Mouse (Mus musculus) cerebral cortex, adult 2 months (tissue): ENCODE data around the gene Cep19.

Experiments used
- WGBS: fragments of 180-500 bp; shearing (Covaris S2); methylation state at CpG from one replicate; pipeline ENCODE4 v1.1.7; 2018; 5-methylcytosine and 5-hydroxymethylcytosine counted together

The Cep19 gene

GRCm38 (mm10) chr16:32099638-32100150, at the start of gene Cep19, which contains the start of gene Pigx:
TSS of gene Cep19 (plus strand) at chr16:32099800.
TSS of gene Pigx (minus strand) at chr16:32099740.
- under 1% methylated on average over 34 of the region's 34 CpGs for WGBS

- WGBS: 83% methylated on average over 5 of the region's 5 CpGs
These were observed 40.8 kb upstream of the Cep19 start for GRCm38 (mm10) chr16:32058817-32059216.

GRCm38 (mm10) chr16:32059840-32060523, 39.6 kb upstream of the Cep19 start:
- WGBS: 50% methylated on average over 6 of the region's 6 CpGs

DNA sequence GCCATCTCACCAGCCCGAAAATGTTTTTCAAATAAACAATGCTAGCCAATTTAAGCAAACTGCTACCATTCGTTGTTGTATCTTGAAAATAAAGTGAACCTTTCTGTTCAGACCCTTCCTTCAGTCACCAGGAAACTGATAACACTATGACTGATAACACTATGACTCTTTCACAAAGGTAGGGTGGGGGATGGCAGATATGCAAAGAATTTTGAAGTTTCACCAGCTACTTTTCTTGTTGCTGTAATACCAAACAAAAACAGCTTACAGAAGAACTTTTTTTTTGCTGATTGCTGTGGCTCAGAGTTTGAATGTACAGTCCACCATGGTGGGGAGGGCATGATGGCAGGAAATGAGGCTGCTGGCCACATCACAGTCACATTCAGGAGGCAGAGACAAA, 37.4 kb upstream of the Cep19 start:
- WGBS: 76% methylated on average over 2 of the region's 2 CpGs

DNA sequence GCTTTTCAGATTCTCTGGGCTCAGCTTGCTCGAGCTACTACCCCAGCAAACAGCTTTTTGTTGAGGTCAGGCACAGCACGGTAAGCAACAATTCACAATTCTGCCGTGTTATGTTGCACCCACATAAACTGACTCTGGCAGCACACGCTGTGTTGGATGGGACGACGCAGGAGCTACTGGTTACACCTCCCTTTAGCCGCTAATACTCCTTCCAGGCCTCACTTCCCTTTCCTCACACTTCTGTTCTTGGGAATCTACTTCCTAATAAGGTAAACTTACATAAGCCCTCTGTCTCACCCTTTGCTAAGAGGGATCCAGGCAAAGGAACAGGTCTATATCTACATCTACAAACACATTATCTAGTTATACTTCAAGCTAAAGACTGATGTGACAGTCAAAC, 35.7 kb upstream of the Cep19 start:
- WGBS: 47% methylated on average over 7 of the region's 7 CpGs

- WGBS: 91% methylated on average over 1 of the region's 1 CpGs
These were observed 32.7 kb upstream of the Cep19 start for GRCm38 (mm10) chr16:32066899-32067298.

GRCm38 (mm10) chr16:32068389-32069300, 31.0 kb upstream of the Cep19 start:
- WGBS: 69% methylated on average over 12 of the region's 12 CpGs

DNA sequence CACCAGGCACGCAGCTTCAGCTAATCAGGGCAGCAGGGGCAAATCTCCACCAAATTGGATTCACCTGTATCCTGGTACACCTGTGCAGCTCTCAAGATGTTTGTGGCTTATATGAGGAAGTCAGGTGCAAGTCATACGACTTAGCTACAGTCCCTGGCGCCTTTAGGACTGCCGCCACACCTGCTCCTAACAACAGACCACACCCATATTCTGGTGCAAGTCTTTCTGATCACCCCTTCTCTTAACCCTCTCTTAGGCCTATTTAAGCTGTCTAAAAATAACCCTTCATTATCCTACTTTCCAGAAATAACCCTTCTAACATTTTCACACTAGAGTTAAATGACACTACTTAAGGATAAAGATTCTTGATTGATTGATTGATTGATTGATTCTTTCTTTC, 29.5 kb upstream of the Cep19 start:
- WGBS: 82% methylated on average over 4 of the region's 4 CpGs

DNA sequence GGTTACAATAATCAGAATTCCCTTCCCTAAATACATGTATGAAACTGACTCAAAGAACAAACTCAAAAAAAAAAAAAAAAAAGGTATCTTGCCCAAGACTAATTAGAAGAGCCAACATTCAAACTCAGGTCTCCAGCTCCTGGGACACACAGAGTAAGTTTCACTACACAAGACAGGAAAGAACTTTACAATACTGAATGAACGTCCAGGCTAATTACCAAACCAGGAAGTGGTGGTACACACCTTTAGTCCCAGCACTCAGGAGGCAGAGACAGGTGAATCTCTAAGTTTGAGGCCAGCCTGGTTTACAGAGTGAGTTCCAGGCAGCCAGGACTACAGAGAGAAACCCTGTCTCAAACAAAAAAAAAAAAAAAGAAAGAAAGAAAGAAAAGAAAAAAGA, 23.8 kb upstream of the Cep19 start:
- 56% methylated on average over 1 of the region's 1 CpGs for WGBS

- WGBS: 46% methylated on average over 3 of the region's 3 CpGs
These were observed 23.2 kb upstream of the Cep19 start for GRCm38 (mm10) chr16:32076406-32076805.

DNA sequence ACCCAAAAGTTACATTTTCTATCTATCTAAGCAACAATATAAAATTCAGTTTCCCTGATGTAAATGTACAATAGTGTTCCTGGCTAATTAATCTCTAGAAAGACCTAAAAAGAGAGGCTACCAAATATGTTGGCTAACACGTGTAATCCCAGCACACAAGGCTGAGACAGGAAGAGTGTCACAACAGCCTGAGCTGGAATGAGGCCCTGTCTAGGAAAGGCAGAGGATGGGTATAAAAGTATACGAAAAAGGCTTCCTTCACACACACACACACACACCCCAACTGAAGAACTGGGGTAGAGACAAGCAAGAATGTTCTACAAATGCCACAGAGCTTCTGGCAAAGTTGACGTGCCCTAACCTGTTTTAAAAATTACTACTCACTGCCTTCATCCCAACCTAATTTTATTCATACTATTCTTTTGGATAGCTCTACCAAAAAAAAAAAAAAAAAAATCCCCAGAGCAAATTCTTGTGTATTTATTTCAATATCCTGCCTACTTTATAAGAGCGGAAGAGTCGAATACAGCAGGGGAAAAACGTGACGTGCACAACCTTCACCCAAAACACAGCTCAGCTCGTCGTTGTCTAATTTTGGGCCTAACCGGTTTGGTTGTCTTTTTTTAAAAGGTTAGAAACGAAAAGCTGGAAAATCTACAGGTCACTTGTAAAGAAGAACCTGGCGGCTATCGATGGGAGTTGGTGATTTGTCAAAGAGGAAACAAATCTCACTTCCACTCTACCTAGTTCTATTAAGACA, 21.8 kb upstream of the Cep19 start:
- WGBS: 9% methylated on average over 13 of the region's 13 CpGs

GRCm38 (mm10) chr16:32078408-32078990, 21.1 kb upstream of the Cep19 start:
- WGBS: under 1% methylated on average over 30 of the region's 30 CpGs

GRCm38 (mm10) chr16:32078991-32079511, 20.5 kb upstream of the Cep19 start, which contains the start of gene Pak2:
TSS of gene Pak2 (minus strand) at chr16:32079342.
- under 1% methylated on average over 59 of the region's 60 CpGs for WGBS

DNA sequence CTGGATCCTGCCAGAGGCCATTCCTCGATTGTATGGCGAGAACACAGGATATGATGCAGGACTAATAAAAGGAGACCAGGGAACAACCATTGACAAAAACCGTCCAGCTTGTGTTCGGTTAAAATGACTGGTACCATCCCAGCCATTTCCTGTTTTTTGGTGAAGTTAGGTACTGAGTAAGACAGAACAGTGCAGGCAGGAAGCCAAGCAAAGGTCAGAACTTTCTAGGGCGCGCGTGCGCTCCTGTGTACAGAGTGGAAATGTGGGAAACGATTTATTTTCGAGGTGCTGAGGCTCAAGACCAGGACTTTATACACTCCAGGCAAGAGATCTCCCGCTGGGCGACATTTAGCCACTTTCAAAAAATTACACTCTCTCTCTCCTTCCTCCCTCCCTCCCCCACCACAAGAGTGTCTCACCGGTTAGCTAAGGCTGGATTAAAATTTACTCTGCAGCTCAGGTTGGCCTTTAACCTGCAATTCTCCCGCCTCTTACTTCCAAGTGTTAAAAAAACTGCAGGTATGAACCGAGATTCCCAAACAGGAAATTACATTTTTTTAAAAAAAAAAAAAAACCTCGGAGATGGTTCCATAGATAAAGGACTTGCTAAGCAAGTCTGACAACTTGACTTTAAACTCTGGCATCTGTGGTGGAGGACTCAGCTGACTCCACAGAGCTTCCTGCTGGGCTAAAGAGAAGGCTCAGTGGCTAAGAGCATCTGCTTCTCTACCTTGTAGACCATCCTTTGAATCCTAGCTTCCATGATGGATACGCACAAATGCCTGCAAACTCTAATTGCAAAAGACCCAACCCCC, 11.8 kb upstream of the Cep19 start:
- WGBS: 76% methylated on average over 17 of the region's 17 CpGs

DNA sequence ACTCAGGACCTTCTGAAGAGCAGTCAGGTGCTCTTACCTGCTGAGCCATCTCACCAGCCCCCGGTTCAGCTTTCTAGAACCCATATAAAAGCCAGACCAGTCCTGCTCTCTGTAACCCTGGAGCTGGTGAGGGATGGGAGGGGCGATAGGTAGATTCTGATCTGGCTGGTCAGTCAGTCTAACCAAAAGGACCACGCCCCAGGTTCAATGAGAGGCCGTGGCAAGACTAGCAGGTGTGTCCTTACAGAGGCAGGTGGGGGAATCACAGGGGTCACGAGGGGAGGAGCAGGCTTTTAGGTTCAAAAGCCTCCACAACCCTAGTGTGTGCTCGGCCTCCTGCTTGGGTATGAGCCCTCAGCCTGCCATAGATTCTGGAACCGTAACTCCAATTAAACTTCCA, 8.1 kb upstream of the Cep19 start:
- WGBS: 95% methylated on average over 7 of the region's 7 CpGs

DNA sequence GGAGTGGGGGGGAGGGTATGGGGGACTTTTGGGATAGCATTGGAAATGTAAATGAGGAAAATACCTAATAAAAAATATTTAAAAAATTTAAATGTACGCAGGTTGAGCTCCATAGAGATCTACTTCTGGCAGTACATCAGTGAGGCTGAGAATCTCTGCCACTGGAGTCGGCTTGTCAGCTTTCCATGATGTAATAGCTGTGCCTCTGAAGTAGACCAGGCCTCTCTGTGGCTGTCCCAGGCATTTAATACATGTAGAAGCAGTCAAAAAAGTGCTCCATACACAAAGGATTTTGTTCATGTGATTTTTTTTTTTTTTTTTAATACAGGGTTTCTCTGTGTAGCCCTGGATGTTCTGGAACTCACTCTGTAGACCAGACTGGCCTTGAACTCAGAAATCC, 1.8 kb upstream of the Cep19 start:
- WGBS: 90% methylated on average over 2 of the region's 2 CpGs

DNA sequence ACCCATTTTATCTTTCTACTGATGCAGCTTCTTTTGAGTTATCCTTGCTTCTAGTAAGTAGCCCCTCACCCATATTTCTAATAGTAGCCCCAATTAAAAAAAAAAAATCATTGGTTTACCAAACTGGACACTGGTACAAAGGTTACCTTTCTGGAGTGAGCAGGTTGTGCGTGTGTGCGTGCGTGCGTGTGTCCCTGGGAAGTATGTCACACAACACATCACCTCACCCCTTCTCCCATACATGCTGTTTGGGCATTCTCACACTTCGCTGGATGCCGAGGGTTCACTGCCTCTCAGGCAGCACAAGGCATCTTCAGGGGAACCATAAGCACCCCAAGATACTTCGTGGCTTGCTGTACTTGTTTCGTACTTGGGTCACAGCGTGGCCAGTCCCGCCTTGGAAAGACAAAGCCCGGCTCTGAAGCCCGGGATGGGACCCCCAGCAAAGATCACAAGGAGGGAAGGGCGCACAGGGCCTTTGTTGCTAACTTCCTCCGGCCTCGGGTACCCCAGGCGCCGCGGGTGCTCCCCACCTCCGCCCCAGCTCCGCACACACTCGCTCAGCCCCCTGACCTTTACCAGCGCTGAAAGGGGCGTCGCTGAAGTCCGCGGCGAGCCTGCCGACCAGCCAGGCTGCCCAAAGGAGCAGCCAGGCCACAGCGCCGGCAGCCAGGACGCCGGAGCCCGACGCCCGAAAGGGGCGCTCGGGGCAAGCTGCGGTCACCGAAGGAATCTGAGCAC, 533 bp upstream of the Cep19 start:
- under 1% methylated on average over 39 of the region's 39 CpGs for WGBS

DNA sequence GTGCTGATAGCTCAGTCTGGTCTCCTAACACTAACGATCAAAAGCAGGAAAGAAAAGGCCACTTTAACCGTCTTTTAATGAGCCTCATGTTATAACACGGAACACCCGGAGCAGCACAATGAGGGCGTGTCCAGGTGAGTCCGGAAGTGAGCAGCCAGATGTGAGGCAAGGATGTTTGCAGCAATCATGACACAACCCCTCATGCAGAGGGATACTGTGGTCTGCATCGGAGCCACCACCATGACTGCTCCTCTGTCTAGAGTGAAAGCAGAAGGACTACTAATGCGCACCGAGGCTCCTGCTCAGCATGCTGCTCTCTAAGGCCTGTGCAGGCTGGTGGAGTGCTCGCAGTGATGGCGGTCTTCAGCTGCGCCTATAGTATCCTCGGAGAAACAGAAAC, 2.7 kb downstream of the Cep19 start:
- WGBS: 85% methylated on average over 13 of the region's 13 CpGs

DNA sequence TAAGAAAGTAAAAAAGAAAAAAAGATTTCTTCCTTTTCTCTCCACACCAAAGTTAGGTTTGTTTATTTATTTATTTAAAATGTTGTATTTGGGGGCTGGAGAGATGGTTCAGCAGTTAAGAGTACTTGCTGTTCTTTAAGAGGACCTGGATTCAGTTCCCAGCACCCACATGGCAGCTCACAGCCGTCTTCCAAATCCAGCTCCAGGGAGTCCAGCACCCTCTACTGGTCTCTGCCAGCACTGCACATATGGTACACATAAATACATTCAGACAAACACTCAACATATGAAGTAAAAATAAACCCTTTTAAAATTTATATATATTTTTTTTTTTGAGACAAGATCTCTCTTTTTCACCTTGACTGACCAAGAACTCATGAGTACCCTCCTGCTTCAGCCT, 6.1 kb downstream of the Cep19 start:
- WGBS: 89% methylated on average over 1 of the region's 1 CpGs
